Mouse (Mus musculus) testis, adult 2 months (tissue): ENCODE measurements around the gene Lemd1. TPM values are rescaled to one million over a fixed set of nuclear protein-coding genes. Genes with fewer than 3 reads are reported as not detected.

Source experiments
- H3K27ac ChIP-seq: fragments of 200-500 bp; 2 replicates; pipeline ENCODE4 v1.5.1; 2012; ENCODE audit warnings: low read depth, low read length; ENCODE audit not compliant: control insufficient read depth, insufficient read depth
- H3K27me3 ChIP-seq: fragments of 200-500 bp; 2 replicates; pipeline ENCODE4 v1.6.1; 2012; ENCODE audit warnings: mild to moderate bottlenecking, low read length, moderate library complexity; ENCODE audit not compliant: control insufficient read depth, insufficient read depth
- H3K36me3 ChIP-seq: fragments of 200-500 bp; 2 replicates; pipeline ENCODE4 v1.6.1; 2012; ENCODE audit warnings: mild to moderate bottlenecking, low read length; ENCODE audit not compliant: control insufficient read depth, insufficient read depth
- H3K4me1 ChIP-seq: fragments of 200-500 bp; 2 replicates; pipeline ENCODE4 v1.6.1; 2012; ENCODE audit warnings: low read length; ENCODE audit not compliant: control insufficient read depth, insufficient read depth
- H3K4me3 ChIP-seq: fragments of 200-500 bp; 2 replicates; pipeline ENCODE4 v1.5.1; 2012; ENCODE audit warnings: low read depth, mild to moderate bottlenecking, low read length, moderate library complexity, mixed read lengths; ENCODE audit not compliant: control insufficient read depth
- CTCF ChIP-seq: fragments of 200-500 bp; IDR thresholded peaks from 2 replicates; pipeline ENCODE4 v1.5.1; 2012; ENCODE audit warnings: low read depth, mild to moderate bottlenecking, inconsistent platforms, low read length, moderate library complexity; ENCODE audit not compliant: control insufficient read depth, insufficient read depth, insufficient replicate concordance
- POLR2A ChIP-seq: fragments of 200-500 bp; IDR thresholded peaks from 2 replicates; pipeline ENCODE4 v1.6.1; 2012; ENCODE audit warnings: low read depth, mild to moderate bottlenecking, inconsistent platforms, low read length, moderate library complexity; ENCODE audit not compliant: control insufficient read depth
- polyA plus RNA-seq: library from polyadenylated mRNA; depleted of rRNA; stranded (reverse); fragments of >200 nt; gene quantifications from 2 replicates; pipeline ENCODE4 v1.2.3, GENCODE M21; 2012

Lemd1 gene
- polyA plus RNA-seq, 1 experiment = 162 TPM

DNA sequence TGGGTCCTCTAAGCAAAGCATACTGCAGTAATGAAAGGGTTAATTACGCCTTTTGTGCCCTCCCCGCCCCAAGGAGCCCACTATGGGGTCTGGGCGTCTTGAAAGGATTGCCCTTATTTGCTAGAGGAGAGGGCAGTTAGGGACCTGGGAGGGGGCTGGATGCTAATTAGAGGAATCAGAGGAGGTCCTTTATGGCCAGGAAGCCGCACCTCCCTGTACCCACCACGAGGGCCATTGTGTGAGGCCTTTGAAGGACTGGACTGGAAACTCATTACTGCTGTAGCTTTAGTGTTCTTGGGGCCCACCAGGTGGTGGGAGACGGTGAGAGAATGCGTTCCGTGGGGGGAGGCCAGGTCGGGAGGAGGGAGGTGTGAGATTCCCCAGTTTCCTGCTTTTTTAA, 6.4 kb downstream of the Lemd1 start:
- H3K4me3 ChIP-seq = no peak overlapping the region
- no peaks in the 10 kb centered on the region for H3K36me3 ChIP-seq
- no peaks in the 10 kb centered on the region for H3K27me3 ChIP-seq
- H3K4me1 ChIP-seq = no peaks in the 10 kb centered on the region
- no peak overlapping the region for H3K27ac ChIP-seq
- TF ChIP-seq CTCF = no peak
- TF ChIP-seq POLR2A = no peak

DNA sequence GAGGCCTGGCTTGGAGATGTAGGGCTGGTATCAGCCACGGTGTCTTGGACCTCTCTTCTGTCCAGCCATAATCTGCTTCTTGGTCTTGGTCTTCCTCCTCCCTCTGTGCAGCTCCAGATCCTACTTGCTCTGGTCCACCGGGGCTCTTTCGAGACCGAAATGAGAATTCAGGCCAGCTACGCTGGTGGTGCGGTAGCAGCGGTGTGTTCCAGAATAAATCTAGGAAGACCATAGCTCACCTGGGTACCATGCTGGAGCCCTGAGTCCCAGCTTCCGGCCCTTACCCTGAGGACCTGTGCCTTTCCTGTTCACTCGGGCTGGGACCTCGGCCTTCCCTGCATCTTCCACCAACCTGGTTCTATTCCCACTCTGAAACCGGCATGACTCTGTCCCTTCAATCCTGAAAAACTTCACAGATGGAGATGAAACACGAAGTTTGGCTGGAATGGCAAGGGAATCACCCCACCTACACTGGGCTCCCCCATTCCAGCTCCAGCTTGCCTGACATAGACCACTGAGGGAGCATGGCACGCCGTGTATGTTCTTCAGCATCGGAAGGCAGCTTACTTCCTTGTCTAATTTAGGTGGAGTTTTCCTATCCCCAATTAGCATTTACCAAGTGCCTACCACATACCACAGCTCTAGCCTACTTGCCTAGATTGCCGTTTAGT, 7.3 kb downstream of the Lemd1 start:
- H3K27me3 ChIP-seq = no peaks in the 10 kb centered on the region
- H3K4me3 ChIP-seq = no peak overlapping the region
- H3K4me1 ChIP-seq = peaks cover 5% of the 10 kb centered on the region
- H3K27ac ChIP-seq = no peak overlapping the region
- H3K36me3 ChIP-seq = no peaks in the 10 kb centered on the region
- no peak for TF ChIP-seq CTCF
- TF ChIP-seq POLR2A = no peak

DNA sequence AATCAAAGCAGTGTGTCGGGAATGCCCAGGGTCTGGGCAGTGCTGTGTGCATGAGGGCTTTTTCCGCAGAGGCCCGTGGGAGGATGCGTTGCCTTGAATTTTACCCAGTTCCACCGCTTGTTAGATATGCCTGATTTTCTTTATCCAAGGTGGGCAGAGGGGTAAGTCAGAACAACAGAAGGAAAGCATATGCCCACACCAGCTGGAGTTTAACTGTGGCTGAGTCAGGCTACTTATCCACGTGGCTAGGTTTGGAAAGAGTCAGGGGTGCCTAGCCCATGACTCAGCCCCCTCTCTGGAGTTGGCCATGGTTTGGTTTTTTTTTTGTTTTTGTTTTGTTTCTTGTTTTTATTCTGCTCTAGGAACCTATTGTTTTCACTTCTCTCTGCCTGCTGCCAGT, 8.0 kb downstream of the Lemd1 start:
- Histone ChIP-seq H3K27ac (no peak overlapping the region), H3K27me3 (no peaks in the 10 kb centered on the region), H3K4me1 (peaks cover 11% of the 10 kb centered on the region), H3K4me3 (no peak overlapping the region), H3K36me3 (no peaks in the 10 kb centered on the region)
- TF ChIP-seq CTCF (no peak), POLR2A (no peak)

DNA sequence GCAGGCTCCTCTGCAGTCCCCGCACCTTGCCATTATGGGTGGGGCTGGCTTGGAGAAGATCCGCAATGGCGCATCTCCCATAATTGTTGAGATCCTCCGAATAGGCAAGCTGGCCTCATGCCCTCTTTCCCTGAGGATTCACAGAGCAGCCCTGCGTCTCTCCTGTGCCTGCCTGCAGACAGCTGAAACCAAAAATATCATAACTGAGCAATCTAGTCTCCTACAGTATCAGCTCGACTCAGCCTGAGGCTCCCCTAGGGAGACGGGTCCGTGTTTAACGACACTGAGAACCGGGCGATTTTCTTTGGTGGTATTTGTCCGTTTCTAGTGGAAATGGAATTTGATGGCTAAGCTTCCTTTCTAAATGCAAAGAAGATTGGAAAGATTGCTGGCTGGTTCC, 8.7 kb downstream of the Lemd1 start:
- Histone ChIP-seq H3K27ac (no peak overlapping the region), H3K4me3 (no peak overlapping the region), H3K36me3 (no peaks in the 10 kb centered on the region), H3K4me1 (peaks cover 18% of the 10 kb centered on the region), H3K27me3 (no peaks in the 10 kb centered on the region)
- TF ChIP-seq CTCF = no peak
- no peak for TF ChIP-seq POLR2A

DNA sequence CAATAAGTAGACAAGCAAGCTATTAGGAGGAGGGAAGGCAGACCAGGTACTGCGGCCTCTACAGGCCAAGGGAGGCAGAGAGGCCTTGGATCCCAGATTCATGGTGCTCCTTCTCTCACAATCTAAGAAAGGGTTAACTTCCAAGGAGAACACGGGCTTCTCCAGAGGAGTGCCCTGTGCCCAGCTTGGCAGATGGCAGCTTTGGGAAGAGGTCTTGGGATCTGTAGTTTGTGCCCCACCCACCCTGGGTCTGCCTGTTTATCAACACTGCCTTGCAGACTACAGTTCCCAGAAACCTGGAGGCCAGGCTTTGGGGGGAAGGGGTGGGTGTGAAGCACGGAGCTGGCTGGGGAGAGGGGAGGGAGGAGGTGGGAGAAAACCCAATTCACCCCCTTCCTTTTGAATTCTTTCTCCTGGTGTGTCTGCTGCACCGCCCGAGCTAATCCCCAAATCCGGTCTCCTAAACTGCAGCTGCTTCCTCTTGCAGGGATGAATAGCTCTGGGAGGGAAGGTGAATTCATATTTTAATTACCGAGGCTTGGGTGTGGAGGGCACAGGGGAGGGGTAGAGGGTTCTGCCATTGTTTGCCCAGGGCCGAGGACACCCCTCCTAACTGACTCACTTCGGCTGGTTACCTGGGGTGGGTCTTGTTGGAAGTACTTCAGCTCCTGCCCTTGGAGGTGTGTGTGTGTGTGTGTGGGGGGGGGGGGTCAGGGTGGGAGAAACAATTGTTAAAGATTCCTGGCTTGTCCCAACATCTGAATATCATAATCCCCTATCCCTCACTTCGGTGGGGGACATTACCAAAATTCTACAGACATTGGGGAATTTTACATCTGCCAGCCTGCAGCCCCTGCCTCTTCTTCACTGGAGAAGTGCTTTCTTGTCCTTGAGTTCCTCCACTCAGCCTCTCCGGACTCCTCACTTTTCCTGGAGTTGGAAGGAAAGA, 9.6 kb downstream of the Lemd1 start:
- no peaks in the 10 kb centered on the region for H3K27me3 ChIP-seq
- peaks cover 22% of the 10 kb centered on the region for H3K4me1 ChIP-seq
- no peak overlapping the region for H3K27ac ChIP-seq
- H3K4me3 ChIP-seq = no peak overlapping the region
- TF ChIP-seq POLR2A (no peak), CTCF (no peak)
- H3K36me3 ChIP-seq = no peaks in the 10 kb centered on the region

DNA sequence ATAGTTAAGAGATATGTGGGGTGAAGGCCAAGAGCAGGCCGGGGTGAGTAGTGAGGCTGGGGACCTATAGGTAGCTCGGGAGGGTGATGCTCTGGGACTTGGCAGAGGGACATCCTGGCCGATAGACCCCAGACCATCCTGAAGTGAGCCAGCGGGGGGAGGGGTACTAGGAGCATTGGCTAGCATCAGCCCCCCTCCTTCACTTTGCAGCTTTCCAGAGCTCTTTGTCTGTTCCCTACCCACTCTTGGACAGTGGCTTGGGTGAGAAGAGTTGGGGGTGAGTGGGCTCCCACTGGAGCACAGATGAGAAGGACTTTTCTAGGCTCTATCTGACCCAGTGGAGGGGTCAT, 10.3 kb downstream of the Lemd1 start:
- Histone ChIP-seq H3K27ac (no peak overlapping the region), H3K27me3 (no peaks in the 10 kb centered on the region), H3K4me1 (peaks cover 22% of the 10 kb centered on the region), H3K36me3 (no peaks in the 10 kb centered on the region), H3K4me3 (no peak overlapping the region)
- TF ChIP-seq POLR2A (no peak), CTCF (no peak)

DNA sequence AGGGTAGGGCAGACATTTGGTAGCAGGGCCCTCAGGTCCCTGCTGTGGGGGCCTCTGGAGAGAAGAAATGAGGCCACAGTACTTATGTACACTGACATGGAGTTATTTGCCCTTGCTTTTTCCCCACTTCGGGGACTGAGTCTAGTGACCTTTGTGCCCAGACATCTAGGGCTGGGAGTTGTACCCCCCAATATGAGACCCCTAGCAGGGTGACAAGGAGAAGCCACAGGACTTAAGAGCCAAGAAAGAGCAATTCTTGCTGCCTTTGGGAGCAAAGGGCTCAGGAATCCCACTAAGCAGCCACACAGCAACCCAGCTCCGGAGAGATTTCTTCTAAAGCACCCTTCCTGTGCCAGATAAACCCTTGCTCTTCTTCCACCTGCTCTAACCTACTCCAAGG, 10.7 kb downstream of the Lemd1 start:
- Histone ChIP-seq H3K27me3 (no peaks in the 10 kb centered on the region), H3K4me1 (peaks cover 22% of the 10 kb centered on the region), H3K27ac (no peak overlapping the region), H3K36me3 (no peaks in the 10 kb centered on the region), H3K4me3 (no peak overlapping the region)
- TF ChIP-seq CTCF (no peak), POLR2A (no peak)
